Mouse (Mus musculus) cerebellum, postnatal 36 days (tissue): ENCODE results near the gene Dyx1c1.

Experiments
- DNase-seq, 2 experiments: peaks; one replicate each; pipeline ENCODE4 v3.0.0; 2021 to 2022; ENCODE audit warnings: mixed read lengths in 2 of 2

The Dyx1c1 gene

DNA sequence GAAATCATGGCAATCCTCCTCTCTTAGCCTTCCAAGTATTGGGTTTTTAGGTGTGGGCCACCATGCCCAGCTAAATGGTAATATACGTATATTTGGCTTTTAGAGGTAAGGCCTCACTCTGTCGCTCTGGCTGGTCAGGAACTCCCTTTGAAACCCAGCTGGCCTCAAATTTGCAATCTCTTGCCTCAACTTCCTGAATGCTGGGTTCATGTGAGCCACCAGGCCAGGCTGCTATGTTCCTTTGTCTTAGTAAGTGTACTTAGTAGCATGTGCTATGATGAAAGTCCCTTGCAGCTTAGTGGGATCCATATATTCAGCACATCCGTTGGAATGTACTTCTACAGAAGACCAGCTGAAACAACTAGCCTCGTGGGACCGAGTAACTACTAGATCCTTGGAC is 16.1 kb downstream of the Dyx1c1 start:
- no peak for DNase-seq

DNA sequence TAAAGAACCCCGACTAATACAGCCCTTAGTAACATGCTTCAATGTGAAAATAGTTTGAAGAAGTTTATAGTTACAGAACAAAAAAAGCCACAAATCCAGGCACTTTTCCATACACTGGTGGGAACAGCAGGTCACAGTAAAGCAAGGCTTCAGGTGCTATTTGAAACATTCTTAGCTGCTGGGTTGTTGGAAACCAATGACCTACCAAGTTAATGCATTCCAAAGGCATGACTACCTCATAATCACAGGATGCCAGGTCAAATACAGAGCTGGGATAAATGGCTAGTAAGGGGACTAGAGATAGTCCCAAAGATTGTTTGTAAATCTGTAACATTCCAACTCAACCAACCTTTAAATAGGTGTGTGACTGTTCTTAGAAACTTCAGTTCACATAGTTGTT is 16.7 kb downstream of the Dyx1c1 start:
- no peak for DNase-seq

DNA sequence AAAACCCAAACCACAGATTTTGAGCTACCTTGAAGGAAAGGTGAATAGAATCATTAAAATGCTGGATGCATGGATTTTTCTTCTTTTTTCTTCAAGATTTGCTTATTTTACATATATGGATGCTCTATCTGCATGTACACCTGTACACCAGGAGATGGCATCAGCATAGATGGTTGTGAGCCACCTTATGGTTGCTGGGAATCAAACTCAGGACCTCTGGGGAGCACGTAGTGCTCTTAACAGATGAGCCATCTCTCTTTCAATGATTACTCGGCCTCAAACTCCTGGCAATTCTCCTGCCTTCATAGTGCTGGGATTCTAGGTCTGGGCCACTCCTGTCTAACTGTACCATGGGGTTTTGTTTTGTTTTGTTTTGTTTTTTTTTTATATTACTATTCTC is 24.5 kb downstream of the Dyx1c1 start:
- no peak for DNase-seq

DNA sequence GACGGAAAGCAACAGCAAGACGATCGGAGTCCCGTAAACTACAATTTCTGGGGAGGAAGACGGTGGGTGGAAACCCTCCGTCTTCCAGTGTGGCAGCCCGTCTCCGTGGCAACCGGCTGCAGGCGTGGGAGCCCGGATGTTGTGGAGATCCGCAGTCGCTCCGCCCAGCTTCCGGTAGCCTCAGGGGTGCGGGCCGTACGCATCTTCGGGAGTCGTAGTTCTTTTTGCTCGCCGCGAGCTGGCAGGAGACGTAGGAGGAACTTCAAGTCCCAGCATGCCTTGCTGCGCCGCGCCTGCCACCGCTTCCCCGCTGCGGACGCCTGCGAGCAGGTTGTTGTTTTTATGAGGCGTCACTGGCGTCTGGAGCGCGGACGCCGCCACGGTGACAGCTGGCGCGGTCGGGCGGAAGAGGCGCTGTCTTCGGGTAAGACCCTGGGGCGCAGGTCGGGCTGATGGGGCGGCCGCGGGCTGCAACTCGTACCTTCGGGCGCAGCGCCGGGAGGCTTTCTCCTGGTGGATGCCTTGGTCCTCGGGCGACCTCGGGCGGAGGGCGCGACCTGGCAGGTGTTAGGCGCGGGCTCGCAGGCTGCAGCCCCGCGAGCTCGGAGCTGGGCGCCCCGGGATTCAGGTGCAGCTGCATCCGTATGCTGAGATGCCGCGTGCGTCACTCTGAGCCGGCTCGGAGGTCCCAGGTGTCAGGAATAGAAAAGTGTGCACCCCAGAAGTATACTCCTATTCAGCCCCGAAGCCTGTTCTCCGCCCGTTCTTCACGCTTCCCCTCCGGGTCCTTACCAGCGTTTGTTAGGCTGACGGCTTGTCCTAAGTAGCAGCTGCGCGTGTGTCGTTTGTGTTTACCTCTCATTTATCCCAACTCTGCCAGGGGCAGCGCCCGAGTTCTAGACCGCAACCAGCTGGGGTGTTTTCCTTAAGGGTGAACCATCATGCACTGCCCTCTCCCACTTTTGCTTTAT is 26.9 kb downstream of the Dyx1c1 start, which contains the start of the genes Ccpg1os and Ccpg1:
Ccpg1os (minus strand) TSS at position 133 of the 971 bp plus-strand sequence.
Ccpg1 (plus strand) TSS at position 180 of the 971 bp plus-strand sequence.
- peak; percentile 96 for DNase-seq

DNA sequence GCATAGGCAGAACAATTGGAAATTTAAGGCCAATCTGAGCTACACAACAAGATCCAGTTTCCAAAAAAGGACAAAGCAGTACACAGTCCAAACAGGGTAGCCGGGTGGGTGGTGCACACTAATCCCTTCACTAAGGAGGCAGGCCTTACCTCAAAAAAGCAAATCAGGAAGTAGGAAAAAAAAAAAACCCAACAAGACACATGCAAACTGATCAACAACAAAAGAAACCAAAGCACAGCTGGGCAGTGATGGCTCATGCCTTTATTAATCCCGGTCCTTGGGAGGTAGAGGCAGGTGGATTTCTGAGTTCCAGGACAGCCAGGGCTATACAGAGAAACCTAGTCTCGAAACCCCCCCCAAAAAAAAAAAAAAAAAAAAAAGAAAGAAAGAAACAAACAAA is 29.1 kb downstream of the Dyx1c1 start:
- no peak for DNase-seq

DNA sequence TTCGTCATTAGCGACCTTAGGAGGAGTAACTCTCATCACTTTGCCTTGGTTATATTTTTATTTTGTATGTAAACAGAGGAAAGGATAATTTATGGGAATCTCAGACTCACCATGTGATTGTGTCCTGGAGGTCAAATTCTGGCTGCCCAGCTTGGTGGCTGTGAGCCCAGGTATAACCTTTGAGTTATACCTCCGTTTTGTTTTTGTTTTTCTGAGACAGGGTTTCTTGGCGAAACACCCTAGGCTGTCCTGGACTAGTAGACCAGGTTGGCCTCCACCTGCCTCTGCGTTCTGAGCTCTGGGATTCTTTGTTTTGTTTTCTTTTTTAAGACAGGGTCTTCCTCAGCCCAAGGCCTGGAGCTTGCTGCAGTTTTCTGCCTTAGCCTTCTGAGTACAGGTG is 30.1 kb downstream of the Dyx1c1 start:
- DNase-seq, result no peak

DNA sequence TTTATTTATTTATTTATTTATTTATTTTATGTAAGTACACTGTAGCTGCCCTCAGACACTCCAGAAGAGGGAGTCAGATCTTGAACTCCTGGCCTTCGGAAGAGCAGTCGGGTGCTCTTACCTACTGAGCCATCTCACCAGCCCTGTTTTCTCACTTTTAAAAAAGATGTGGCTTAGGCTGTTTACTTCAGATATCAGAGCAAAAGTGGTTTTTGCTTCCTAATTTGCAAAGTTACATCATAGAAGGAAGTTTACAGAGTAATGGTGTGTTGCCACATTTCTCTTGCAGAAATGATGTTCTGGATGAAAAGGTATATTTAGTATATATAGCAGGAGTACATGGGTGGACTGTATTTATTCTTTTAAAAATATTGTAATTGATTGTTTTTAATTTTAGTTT is 32.8 kb downstream of the Dyx1c1 start:
- DNase-seq, result no peak

DNA sequence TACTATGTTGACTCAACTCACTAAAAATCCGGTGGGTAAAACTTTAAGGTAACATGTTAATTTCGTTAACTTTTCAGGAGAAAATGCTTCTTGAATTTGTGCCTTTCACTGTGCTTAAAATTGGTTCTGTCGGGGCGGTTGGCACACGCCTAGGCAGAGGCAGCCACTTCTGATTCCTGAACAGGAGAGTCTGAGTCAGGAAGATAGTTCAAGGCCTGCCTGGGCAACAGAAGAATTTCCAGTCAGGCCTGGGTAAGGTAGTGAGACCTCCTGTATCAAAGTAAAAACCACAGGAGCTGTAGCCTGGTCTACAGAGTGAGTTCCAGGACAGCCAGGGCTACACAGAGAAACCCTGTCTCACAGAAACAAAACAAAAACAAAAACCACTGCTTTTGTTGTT is 34.0 kb downstream of the Dyx1c1 start:
- DNase-seq, result no peak

DNA sequence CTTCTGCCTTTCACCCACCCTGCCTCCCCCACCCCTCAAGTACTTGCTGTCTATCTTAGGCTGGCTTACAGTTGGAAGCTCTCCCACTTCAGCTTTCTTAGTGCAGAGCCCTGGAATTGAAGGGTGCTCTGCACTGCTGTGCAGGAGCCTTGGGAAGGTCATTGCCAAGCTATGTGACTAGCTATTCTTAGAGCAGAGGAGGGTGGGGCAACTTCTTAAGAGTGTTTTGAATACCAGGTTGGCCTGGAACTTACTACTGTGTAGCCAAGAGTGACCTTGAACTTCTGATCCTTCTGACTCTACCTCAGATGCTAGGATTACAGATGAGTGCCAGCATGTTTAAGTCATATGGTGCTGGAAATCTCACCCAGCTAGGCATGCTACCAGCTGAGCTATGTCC is 37.6 kb downstream of the Dyx1c1 start:
- DNase-seq, result no peak

DNA sequence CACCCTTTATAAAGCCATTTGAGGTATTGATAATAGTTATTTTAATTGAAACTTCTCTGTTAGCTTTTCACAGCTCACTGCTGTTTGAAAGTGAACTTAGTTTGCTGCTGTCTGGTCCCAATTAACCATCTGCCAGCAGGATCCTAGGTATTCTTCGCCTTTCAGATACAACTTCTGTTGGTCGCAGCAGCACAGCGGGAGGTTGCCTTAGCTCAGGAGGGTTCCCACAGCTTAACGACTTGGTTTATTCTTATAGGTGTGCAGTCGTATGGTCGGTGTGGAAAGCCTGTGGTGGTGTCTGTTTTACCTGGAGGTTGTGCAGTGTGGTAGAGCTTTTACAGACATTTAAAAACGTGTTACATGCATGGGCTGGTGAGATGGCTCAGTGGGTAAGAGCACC is 38.2 kb downstream of the Dyx1c1 start:
- no peak for DNase-seq

DNA sequence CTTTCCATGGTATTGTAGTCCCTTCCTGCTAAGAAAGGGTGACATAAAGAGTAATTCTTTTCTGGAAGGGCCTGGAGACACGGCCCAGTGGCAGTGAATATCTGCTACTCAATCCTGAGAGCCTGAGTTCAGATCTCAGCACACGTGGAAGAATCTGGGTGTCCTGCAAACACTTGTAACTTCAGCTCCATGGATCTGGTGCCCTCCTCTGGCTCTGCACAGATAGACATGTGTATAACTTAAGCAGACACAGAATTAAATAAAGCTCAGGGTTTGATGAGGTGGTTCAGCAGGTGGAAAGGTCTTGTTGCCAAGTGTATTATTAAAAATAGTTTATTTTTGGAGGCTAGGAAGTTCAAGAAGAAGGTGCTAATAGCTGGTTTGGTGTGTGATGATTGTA is 41.9 kb downstream of the Dyx1c1 start:
- no peak for DNase-seq

DNA sequence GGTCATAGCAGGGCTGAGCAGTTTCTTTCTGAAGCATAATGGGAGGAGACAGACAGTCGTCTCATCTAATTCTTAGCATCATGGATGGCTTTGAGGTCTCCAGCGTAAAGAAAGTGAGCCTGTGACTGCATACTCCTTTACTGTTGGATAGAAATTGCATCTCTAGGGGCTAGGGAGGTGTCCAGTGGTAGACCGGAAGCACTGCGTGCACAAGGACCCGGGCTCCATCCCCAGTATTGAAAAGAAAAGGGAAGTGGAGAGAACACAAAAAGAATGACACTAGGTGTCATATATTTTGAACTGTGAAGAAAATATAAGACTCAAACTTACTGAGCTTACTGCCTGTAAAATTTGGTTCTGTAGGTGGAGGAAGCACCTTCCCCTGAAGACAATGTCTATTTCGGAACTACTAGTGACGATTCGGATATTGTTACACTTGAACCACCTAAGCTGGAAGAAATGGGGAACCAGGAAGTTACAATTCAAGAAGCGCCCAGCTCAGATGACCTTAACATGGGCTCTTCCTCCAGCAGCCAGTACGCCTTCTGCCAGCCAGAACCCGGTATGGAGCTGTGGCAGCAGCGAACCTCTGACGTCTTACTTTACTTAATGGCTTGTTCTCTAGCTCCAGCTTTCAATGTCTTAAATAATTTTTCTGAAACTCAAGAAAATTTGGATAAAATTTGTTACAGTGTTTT is 42.9 kb downstream of the Dyx1c1 start:
- DNase-seq, result no peak

DNA sequence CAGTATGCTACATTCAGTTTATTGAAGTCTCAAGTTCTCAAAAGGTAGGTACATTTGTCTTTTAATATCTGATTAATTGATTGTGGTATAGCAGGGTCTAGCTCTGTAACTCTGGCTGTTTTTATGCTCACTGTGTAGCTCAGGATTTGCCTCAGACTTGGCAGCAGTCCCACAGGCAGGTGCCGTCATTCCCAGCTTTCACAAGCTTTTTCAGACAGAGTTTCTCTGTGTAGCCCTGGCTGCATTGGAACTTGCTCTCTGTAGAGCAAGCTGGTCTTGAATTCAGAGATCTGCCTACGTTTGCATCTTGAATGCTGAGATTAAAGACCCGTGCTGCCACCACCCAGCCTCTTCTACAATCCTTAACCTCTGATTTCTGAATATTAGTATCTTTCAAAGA is 43.6 kb downstream of the Dyx1c1 start:
- DNase-seq, result no peak

DNA sequence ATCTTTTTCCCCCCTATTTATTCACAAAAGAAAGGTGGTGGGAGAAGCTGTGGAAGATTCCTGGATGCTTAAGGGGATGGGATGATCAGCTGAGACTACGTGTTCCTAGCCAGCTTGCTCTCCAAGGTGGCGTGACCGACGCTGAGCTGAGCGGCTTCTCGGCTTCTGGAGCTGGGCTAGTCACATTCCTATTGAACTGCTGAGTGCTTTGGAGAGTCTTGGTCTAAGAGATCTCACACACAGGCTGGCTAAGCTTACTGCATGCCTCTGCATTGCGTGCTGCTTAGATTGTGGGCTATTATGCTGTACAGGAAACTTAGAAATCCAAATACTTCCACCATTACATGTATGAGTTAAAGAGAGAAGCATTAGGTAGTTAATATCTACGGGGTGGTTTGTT is 45.5 kb downstream of the Dyx1c1 start:
- DNase-seq, result no peak

DNA sequence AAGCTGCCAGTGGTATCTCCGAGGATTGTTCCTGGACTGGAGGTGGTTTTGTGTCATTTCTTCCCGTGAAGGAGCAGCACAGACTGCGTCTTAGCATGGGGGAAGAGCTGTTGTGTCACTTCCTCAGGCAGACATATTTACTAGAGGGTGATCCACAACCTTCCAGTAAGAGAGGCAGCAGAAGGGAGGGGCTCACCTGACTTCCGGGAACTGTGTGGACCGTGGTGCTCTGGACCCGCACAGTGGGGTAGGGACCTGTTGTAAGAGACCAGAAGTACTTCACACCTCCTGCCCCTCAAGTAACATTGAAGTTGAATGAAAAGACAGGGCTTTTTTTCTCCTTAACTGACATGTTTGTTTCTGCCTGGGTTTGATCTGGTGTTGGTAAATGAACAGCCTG is 46.5 kb downstream of the Dyx1c1 start:
- no peak for DNase-seq

DNA sequence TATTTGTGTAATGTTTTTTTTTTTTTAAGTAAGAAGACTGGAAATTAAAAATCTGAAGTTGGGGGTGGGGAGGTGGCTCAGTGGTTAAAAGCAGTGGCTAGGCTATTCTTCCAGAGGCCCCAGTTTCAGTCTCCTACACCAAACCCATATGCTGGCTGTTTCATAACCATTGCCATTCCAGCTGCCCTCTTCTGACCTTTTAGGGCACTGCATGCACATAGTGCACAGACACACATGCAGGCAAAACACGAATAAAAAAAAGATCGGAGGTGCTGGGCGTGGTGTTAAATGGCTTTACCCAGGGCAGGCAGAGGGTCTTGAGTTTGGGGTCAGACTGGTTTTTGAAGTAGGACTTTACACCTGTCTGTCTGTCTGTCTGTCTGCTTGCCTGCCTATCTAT is 47.6 kb downstream of the Dyx1c1 start:
- no peak for DNase-seq

DNA sequence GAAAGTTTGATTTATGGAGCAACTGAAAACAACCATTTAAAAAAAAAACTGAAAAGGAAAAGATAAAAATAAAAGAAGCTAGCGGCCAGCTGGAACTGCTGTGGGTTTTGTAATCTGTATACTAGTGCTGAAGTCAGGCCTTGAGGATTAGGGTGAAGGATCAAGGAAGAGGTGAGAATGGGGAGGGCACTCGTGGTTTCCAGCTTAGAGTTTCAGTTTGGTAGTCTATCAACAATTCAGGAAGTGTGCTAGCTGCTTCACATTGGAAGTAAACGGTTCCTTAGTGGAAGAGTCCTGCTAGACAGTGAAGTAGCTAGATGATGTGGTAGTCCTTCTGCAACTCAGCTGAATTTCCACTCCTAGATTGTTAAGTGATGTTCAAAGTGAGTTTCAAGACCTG is 49.8 kb downstream of the Dyx1c1 start:
- no peak for DNase-seq

DNA sequence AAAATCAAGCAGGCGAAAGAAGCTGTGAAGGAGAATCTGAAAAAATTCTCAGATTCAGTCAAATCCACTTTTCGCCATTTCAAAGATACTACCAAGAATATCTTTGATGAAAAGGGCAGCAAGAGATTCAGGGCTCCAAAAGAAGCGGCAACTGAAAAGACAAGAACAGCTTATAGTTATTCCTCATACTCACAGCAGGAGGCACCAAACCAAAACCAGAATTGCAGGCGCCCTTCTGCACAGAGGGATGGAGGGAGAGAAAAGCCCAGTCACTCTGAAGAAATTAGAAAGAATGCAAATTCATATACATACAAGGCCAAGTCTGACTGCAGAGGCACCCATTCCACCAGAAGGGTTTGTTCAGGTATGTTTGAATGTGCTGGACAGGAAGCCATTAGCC is 54.0 kb downstream of the Dyx1c1 start:
- no peak for DNase-seq

DNA sequence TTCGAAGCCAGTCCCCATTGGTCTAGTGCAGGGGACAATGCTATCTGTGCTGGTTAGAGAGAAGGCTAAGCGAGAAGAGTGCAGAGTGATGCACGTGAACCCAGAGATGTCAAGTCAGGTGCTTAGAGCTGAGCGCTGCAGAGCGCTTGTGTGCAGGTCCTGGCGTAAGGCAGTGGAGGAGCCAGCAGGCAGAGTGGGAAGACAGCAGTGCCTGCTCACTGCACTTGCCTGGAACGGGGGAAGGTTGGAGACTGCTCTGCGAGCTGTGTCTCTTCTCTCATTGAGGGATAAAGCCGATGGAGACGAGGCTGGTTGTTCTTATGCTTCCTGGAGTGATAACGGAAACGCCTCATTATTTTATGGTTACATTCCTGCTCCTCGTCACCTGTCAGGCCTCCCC is 56.1 kb downstream of the Dyx1c1 start:
- DNase-seq, result no peak

DNA sequence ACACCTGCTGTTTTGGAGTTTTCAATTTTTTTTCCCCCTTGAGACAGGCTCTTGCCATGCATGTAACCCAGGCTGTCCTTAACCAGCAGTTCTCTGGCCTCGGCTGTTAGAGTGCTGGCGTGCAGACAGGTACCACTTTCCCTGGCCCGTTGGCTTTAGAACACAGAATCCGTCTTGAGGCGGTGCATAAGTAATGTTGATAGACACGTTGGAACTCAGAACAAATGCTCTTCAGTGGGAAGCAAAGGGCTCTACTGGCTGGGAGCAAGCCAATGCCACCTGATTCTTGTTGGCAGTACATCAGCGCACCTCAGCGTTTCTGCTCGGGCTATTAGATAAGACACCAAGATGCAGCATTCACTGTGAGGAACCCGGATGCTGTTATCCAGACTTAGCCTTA is 61.3 kb downstream of the Dyx1c1 start:
- peak; percentile 59 to 63 for DNase-seq

DNA sequence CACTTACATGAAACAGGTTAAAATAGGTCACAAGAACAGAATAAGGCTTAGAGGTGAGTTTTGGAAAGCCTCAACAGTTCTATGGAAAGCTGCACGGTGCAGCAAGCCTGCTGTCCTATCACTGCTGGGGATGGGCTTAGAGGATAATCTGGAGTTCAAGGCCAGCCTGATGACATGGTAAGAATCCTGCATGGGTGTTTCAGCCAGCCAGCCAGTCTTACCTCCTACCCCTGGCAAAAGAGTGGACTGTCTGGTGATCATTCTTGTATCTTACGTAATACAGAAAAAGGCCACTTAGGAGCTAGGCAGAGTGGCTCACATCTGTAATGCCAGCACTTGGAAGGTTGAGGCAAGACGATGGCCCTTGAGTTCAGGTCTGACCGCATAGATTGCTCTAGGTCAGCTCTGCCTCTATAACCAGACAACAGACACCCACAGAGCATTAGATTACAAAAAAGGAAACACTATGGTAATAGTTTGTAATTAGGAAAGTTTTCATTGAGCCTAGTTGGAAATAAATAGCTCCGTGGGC is 62.0 kb downstream of the Dyx1c1 start:
- DNase-seq, result no peak
